Mouse (Mus musculus) adipocyte (in vitro differentiated cells): ENCODE measurements at regions not wholly inside any gene's neighbourhood (a gene's known extent, or its start where the extent isn't known, plus 50 kb on each side); places are given as distances from the start of the nearest gene placed in this dataset.
"Not testable (repeated sequence)": the region's sequence is repeated elsewhere in the genome, so short reads cannot be mapped to it uniquely, and the experiment has no call there.

Experiments
- DNase-seq: peaks from one replicate; pipeline ENCODE4 v3.0.0-alpha.2; 2016; ENCODE audit warnings: low spot score

DNA sequence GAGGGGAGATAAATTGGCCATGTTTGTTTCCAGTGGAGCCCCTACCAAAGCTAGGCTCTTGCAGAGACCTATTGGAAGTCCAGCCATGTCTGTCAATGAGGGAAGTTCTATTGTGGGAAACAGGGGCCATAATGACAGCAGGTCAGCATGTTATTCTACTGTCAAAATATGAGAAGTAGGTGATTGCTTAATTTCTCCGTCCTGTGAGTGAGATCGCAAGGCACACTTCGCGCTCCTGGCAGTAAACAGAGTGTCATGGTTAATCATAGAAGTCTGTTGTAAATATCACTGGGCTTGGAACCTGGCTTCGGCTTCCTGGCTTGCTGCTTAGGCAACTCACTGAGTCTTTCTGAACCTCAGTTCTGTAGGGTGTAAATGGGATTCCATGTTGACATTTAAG, 72.5 kb upstream of the Ccdc122 start:
- peak; percentile 23 for DNase-seq

DNA sequence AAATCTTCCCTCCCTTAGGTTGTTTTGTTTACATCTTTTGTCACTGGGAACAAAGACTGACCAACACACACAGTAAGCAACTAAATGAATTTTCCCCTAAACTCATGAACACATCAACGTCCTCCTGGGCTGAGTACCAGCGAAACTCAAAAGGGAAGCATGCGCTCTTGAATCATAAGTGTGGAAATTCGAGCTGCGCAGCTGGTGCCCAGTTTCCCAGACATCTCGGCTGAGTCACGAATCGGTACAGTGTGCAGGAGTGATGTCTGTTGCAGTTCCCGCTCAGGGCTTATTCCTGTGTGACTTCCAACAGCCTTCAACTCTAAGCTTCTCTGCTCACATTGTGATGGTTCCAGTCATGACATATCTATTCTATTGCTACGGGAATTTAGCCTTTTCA, 77.7 kb upstream of the Ccdc122 start:
- DNase-seq: peak; percentile 28

DNA sequence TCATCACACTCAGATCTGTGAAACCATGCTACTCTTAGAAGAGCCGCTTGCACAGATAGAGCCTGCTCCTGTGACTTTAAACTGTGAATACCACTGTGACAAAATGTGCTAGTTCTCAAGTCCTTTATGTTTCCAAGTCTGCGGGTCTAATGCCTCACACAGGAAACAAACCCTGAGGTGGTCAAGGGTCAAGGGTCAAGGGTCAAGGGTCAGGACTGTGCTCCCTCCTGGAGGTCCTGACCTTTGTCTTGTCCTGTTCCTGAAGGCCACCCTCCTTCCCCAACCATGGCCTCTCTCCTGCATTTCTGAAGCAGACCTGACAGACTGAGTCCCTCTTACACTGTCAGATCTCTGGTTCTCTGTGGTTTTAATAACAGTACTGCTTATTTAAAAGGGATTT, 79.4 kb upstream of the Ccdc122 start:
- DNase-seq: no peak

DNA sequence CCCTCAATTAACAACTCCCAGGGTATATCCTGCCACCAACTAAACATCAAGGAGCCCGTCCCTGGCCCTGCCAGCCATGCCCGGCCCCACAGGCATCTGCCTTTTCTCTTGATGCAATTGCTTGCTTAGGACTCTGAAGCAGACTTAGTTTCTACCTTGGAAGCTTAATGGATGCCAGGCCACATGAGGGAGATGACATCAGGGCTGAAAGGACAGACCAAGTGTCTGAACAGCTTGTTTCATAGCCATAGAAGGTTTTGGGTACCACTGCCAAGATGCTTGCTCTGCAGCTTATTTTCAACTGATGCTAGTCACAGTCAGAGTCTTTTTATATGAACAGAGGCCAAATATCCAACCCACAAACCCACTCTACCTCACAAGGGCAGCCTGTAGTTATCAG, 83.4 kb upstream of the Ccdc122 start:
- no peak for DNase-seq

DNA sequence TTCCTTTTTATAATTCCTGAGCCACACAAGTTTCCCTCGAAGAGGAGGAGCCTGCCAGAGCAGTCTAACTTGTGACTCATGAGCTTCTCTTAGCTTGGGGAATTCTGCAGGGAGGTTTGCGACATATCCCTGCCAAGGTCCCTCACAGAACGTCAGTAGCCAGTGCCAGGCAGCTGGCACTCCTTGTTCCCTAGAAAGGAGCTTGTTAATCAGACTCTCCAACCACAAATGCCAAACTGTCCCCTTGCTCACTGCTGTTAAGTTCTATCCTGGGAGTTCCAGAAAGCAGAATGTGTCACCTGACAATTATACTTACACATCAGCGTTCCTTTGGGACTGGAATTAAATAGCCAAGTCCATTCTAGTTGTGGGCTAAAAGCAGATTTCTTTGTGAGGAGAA, 85.1 kb upstream of the Ccdc122 start:
- peak; percentile 87 for DNase-seq

DNA sequence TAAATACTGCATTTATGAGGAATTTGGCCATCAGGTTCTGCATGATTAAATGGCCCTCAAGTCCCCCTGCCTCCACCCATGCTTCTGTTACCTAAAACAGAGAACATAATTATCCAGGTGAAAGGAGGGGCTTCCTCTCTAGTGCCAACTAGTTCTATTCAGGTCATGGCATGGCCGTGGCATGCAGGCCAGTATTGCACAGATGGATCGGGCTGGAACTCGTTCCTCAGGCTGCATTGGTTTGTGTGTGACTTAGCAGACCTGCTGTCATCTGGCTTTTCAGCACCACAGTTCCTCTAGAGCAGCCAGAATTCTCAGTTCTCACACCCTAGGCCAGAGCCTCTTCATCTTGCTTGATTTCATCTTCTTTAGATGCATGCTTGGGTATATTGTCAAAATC, 87.2 kb upstream of the Ccdc122 start:
- no peak for DNase-seq

DNA sequence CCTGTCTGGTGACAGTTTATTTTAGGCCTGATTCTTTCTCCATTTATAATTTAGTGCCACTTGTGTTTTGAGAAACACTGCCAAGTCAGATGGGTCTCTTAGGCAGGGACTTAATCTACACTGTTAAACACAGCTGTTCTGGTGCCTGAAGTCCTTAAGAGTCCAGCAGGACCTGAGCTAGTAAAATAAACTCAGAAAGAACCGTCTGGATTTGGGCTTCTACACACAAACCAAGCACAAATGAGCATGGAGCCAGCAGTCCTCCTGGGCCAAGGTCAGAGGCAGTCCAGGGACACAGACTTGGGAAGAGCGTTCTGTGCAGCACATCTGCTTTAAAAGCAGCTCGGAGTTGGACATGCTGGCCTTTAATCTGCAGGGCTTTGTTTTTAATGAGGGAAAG, 87.6 kb upstream of the Ccdc122 start:
- peak; percentile 29 for DNase-seq

DNA sequence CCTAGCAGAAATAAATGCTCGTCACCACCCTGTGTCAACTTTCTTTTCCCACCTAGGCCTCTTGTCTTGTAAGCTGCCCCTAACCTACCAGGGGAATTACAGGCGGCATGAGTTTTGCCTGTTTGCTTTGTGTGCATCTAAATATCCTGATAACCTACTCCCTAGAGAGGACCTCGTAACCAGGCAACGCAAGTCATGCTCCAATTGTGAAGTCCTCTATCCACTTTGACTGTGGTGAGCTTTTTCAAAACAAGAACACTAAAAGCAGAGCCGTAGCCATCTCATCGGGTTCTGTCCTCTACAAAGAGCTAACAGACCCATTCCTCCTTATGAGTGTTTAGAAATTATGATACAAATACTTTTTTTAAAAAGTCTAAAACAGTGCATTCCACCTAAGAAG, 88.1 kb upstream of the Ccdc122 start:
- no peak for DNase-seq

DNA sequence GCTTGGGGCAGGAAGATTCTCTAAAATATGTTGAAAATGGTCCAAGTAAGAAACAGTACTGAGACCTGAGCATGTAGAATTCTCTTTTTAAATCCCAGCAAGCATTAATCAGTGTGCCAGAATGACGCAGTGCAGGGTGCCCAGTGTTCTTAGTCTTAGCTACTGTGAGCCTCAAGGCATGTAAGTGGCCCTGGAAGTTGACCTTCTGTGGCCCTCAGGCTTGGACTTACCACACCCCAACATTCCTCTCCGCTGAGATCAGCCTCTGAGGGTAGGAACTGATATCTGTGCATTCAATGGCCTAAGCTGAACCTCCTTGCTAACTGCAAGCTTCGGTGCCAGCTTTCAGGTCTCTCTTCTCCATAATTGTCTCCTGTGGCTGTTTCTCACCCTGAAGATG, 89.4 kb upstream of the Ccdc122 start:
- no peak for DNase-seq

DNA sequence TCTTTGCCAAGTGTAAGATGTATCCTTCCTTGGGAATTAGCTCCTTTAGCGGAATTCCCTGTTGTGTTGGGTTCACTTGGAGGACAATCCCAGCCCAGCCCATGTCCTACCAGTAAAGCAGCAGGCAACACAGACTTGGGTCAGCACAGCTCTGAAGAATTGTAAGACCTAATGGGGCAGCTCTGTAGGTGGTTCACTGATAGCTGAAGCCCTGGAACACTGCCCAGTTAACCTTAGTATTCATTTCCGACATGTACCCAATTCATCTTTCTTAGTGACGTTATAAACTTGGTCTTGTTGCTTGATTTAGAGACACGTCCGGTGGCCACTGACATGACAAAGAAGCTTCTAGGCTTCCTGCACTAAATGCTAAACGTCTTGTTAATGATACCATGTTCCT, 90.9 kb upstream of the Ccdc122 start:
- DNase-seq: no peak

DNA sequence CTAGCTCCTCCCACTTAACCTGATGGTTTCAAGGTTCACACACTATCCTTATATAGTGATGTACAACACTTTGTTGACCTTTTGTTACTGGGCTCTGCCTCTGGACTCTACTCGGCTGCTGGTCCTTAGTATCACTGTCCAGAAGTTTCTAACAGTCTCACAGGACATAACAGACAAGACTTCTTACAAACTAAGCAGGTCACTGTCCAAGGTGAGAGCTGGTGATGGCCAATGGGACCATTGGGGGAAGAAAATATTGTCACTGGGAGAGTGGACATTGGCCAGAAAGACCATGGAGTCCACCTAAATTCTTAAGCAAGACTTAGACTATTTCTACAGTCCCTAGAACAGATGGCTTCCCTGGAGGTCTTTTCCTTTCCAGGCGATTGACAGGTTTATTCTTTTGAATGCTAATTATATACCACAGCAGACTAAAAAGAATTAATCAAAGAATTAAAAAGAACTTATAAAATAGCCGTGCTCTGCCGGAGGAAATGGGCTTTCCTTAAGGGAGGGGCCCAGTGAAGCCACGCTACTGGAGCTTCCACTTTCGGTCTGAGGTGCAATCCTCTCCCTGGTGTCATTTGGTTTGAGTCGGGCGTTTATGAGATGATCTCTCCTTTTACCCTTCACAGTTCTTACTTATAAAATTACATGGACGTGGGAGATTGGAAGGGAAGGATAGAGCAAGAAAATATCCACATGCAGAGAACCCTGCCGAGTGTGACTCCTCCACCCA, 94.9 kb upstream of the Ccdc122 start:
- DNase-seq: no peak

DNA sequence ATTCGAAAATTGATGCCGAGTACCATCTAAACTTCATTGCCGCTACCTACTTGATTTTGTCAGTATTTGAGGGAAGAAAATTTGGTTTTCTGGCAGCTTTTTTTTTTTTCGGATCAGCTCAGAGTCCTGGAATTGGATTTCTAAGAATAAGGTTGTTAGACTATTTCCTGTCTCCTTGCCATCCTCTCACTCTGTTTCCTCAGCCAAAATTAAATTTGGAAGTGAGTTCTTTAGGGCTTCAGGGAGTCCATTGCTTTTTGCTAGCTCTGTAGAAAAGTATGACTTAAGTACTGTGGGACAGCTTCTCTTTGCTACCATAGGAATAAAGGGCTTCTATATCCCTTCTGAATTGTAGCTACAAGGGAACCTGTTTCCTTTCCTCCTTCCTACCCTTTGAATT, 96.1 kb upstream of the Ccdc122 start:
- DNase-seq: no peak

DNA sequence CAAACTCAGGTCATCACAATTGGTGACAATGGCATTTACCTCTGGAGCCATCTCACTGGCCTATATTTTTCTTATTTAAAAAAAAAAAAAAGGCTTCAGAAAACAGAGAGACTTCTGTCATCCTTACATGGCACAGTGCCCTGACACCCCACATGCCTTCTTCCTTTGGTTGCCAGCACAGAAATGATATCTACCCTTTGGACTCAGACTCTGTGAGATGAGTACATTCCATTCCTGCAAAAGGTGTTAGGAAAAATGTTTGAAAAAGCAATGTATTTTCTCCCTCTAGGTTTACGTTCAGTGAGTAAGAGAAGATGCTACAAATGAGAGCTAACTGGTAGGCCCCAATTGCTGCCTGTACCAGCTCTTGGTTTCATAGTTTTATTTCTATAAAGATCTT, 99.9 kb upstream of the Ccdc122 start:
- DNase-seq: no peak

DNA sequence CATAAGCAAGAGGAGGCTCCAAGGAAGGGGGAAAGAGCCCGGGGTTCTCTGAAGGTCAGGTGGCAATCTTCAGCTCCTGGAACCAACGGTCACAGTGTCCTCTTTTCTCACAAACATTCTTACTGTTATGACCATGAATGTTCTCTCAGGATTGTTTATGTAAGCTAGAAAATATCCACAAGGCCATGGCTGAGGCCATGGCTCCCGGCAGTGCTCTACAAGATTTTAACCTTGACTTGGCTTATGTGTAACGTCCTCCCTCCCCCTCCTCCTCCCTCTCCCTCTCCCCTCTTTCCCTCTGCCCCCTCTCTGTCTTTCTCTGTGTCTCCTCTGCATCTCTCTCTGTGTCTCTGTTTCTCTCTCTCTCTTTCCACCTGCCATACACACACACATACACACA, 100.5 kb upstream of the Ccdc122 start:
- not testable (repeated sequence) for DNase-seq

DNA sequence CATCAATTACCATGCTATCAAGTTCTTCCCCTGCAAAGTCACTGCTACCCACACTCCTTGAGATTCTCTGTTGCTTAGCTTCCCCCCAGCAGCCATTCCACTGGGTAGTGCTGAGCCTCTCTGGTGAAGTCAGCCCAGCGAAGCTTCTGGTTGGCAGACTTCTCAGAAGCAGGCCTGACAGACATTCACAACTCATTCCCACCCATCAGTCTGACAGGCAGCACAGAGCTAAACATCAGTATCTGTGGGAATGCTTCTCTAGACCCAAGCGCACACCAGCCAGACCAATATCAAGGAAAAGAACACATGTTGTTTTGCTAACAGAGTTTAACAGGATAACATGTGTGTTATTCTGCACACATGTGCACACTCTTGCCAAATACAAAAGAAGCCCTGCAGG, 101.1 kb upstream of the Ccdc122 start:
- DNase-seq: no peak

DNA sequence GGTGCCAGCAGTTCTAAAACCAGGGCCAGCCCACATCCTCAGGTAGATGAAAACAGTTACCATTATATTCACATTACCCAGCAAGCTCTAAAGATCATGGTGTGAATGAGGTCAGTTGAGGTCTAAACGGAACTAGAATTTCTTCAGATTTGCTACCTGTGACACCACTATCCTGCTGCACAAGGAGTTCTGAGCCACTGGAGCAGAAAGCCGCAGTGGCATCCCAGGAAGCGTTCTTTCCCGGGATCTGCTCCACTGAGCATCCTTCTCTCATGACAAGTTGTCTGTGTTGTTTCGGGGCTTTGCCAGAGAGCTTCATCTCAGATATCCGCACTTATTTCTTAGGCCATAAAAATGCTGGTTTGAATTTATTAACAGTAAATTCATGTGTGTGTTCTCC, 103.7 kb upstream of the Ccdc122 start:
- no peak for DNase-seq

DNA sequence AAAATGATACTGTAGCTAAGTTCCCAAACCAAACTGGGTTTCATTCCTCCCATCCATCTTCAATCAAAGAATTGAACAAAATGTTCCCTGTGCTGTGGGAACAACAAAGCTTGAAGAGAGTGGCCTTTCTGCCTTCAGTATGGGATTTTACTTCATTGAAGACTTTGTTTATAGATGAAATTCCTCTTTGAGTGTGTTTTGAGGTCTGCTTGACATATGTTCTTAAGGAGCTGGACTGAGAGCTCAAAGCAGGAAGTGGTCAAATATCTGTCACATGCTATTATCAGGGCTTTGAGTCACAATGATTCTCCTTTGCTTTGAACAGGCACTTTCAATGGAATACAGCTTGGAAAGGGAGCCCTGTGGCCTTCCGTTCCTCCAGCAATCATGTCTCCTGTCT, 105.2 kb upstream of the Ccdc122 start:
- DNase-seq: no peak

DNA sequence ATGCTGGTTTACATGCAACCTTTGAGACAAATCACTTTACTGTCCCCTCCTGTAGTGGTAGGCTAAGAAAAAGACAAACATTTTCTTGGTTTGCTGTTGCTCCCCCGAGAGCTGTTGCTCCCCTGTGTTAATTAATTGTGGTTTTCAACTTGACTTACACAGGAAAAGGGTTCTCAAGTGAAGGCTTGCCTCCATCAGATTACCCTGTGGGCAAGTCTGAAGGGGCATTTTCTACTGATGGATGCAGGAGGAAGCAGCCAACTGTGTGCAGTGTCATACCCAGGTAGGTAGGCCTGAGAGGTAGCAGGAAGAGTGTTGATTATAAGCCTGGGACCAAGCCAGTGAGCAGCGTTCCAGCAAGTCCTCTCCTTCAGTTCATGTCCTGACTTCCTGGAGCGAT, 107.0 kb upstream of the Ccdc122 start:
- no peak for DNase-seq

DNA sequence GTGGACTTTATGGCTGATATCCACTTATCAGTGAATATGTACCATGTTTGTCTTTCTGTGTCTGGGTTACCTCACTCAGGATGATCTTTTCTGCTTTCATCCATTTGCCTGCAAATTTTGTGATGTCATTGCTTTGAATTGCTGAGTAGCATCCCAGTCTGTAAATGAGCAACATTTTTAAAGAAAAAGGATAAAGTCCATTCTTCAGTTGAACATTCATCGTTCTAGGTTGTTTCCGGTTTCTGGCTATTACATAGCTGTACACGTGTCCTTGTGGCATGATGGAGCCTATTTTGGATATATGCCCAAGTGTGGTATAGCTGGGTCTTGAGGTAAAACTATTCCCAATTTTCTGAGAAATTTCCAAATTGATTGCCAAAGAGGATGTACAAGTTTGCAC, 107.9 kb upstream of the Ccdc122 start:
- no peak for DNase-seq

DNA sequence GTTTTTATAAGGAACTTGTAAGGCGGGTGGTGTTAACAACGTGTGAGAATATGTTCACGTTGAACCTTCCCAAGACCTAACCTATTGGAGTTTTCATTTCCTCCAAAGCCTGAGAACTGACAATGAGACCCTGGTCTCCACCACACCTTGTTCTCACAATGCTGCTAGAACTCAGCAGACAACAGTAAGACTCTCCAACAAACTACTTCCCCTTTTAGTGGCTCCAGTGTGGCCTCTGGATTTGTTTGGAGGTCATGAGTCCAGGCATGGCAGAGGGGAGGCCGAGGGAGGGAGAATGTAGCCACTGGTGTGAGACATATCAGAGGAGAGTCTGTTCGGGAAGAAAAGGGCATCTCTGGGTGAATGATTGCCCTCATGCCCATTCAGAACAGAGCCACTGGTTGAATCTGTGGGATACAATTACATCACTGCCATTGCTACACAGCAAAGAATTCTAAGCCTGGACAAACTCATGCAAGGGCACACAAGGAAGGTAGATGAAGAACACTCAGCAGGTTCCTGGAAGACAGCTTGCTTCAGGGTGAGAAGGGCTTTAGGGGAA, 109.2 kb upstream of the Ccdc122 start:
- DNase-seq: no peak

DNA sequence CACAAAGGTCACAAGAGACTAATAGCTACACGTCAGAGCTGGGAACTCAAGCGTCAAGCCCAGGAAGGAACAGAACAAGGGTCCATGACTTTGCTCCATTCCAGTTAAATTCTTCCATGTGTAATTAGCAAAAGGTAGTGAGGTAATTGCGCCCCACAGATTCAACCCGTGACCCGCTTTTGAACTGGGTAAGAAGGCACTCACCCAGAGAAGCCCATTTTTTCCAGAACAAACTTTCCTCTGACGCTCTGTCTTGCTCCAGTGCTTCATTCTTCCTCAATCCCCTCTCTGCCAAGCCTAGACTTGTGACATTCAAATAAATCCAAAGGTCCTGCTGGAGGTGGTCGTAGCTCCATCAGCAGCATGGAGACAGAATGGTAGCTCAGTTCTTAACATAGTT, 110.2 kb upstream of the Ccdc122 start:
- DNase-seq: no peak

DNA sequence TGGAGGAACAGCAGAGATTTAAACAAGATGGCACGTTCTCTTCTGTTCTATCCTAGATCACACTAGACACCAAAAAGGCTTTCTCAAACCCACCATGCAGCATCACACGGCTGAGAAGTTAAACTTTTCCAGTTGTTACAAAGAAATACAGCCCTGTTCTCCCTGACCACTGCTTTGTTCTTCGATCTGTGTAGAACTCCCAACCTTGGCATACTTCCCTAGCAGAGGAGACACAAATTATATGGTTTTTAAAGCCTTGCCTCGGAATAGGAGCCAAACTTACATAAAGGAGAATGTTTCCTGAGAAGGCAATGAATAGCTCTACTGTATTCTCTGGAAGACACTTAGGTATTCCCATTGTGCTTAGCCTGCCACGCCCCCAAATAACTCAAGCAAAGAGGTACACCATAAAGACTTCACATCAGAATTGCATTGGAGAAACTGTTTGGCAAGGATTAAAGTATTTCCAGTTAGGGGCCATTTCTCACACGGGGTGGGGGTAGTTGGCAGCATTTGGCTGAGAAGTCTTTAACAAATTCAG, 114.1 kb upstream of the Ccdc122 start:
- DNase-seq: no peak

DNA sequence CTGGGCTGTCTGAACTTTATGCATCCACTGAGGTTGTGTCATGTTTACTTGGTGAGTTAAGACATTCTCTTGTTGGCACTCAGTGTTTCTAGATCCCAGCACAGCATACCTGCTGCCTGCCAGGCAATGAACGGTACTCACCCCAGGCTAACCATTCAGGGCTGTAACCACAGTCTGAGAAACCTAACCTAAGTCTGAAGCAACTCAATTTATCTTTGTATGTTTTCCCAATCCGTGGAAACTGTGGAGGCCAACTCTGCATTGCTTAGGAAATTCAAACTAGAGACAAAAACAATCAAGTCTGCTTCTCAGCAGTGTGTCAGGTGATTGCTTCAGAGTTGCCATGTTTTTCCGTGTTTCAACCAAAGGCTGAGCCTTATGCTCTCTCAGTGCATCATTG, 118.5 kb upstream of the Ccdc122 start:
- DNase-seq: no peak
